Mouse (Mus musculus): Measurements from ENCODE around the gene Miga1.
A peak's percentile ranks its signal among the peaks of the same experiment; 100 is the strongest.
"Not testable (repeated sequence)": the region's sequence is repeated elsewhere in the genome, so short reads cannot be mapped to it uniquely, and the experiment has no call there.

The Miga1 gene

GRCm38 (mm10) chr3:152321765-152322547 lies 18.3 kb downstream of the Miga1 start:
- DNase-seq (ENCODE audit: low spot score in 2 of 2), result no peak

- no peak for DNase-seq (ENCODE audit: low spot score in 2 of 2)
These were observed 19.1 kb downstream of the Miga1 start for GRCm38 (mm10) chr3:152320972-152321645.

- not testable (repeated sequence) for DNase-seq (ENCODE audit: low spot score in 2 of 2)
These were observed 23.6 kb downstream of the Miga1 start for GRCm38 (mm10) chr3:152316447-152317173.

- DNase-seq (ENCODE audit: low spot score in 2 of 2), result peak; percentile 41 to 64
These were observed 24.6 kb downstream of the Miga1 start for GRCm38 (mm10) chr3:152315613-152316012.

DNA sequence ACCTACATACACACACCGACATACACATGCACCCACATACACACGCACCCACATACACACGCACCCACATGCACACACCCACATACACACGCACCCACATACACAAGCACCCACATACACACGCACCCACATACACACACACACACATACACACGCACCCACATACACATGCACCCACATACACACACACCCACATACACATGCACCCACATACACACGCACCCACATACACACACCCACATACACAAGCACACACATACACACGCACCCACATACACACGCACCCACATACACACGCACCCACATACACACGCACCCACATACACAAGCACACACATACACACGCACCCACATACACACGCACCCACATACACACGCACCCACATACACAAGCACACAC lies 25.5 kb downstream of the Miga1 start:
- not testable (repeated sequence) for DNase-seq (ENCODE audit: low spot score in 2 of 2)

GRCm38 (mm10) chr3:152309250-152309645 lies 31.0 kb downstream of the Miga1 start:
- no peak for DNase-seq (ENCODE audit: low spot score in 2 of 2)

DNA sequence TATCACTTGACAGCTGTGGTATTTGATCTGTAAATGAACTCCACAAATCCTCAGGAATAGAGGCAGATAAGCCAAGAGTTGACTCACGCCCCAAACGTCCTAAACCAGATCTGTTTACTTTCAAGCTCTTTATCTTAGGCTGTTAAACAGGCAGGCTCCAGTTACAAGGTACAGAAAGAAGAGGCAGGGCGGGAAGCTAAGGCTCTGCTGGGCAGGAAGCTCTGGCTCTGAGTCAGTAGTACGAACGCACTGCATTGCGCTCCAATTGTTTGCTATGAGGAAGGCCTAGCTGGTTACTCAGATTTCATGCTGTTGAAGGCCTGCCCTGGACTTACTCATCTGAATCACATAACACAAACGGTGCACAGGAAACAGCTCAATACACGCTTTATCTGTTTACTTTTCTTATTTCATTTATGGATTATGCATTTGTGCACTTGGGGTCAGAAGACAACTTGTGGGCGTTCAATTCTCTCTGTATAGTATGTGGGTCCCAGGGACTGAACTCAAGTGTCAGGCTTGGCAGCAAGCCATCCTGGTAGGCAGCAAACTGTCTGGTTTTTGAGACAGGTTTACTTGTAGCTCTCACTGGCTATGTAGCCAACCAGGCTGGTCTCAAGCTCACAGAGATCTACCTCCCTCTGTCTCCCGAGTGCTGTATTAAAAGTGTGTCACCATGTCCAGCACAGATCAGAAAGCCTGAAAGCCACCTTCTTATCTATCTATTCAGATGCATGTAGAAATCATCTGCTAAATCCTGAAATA lies 31.5 kb downstream of the Miga1 start:
- DNase-seq (ENCODE audit: low spot score in 2 of 2), result no peak

- no peak for DNase-seq (ENCODE audit: low spot score in 2 of 2)
These were observed 34.2 kb downstream of the Miga1 start for GRCm38 (mm10) chr3:152305971-152306370.

DNA sequence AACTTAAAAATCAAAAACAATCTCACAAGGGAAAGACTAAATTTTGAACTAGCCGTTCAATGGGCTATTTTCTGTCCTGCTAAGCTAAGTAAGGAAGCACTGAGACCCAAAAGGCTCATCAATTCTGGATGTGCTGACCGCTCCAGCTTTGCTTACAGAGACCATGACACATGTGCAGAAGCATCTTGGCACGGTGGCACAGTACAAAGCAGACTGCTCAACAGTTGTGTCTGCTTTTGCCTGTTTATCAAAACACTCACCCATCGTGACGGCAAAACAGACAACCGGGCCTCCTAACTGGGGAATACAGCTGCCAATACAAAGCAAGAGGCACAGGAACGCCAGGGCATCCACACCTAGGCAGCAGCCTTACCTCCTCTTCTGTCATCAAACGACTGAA lies 35.1 kb downstream of the Miga1 start:
- no peak for DNase-seq (ENCODE audit: low spot score in 2 of 2)

DNA sequence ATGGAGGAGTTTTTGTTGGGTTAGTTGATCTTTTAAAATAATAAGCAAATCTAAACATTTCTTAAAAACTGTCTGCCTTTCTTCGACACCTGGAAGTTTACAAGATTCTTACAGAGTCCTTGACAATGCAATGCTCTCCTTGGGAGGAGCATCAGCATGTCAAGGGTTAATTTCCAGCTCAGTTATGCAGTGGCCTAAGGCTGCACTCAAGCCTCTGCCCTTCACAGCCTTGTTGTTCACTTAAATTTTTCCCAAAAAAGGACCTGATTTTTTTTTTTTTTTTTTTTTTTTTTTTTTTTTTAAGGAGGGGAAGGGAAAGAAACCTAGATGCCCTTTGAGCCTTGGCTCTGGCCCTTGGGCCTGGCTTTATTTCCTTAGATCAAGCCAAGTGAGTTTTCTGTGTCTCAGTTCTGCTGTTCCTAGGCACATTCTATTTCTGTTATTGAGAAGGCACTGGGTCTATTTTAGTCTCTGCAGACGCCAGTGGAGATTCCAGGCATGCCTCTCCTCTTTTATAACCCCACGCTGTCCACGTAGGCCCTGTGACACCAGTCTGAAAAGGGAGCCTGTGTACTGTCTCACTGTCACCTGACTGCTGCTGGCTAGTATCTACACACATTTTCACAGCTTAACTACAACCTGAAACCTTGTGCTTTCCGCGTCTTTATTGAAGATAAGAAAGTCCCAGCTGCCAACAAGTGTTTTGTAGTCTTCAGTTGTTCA lies 36.0 kb downstream of the Miga1 start:
- peak; percentile 21 to 37 for DNase-seq (ENCODE audit: low spot score in 2 of 2)

DNA sequence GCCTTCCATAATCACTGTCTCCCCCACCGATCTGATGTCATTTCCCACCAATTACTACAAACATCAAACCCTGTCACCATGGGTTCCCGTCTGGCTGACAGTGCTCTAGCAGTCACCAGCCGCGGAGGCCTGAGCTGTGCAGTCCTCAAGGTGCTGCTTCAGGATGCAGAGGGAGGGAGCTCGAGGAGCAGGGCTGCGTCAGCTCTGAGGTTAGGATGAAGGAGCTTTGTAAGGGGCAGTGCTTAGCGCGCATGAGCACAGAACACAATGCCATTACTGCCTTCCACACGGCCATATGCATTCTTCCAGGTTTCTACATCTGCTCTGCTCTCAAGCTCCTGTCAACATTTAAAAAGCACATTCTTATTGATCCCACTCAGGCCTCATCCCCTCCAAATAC lies 37.2 kb downstream of the Miga1 start:
- no peak for DNase-seq (ENCODE audit: low spot score in 2 of 2)

DNA sequence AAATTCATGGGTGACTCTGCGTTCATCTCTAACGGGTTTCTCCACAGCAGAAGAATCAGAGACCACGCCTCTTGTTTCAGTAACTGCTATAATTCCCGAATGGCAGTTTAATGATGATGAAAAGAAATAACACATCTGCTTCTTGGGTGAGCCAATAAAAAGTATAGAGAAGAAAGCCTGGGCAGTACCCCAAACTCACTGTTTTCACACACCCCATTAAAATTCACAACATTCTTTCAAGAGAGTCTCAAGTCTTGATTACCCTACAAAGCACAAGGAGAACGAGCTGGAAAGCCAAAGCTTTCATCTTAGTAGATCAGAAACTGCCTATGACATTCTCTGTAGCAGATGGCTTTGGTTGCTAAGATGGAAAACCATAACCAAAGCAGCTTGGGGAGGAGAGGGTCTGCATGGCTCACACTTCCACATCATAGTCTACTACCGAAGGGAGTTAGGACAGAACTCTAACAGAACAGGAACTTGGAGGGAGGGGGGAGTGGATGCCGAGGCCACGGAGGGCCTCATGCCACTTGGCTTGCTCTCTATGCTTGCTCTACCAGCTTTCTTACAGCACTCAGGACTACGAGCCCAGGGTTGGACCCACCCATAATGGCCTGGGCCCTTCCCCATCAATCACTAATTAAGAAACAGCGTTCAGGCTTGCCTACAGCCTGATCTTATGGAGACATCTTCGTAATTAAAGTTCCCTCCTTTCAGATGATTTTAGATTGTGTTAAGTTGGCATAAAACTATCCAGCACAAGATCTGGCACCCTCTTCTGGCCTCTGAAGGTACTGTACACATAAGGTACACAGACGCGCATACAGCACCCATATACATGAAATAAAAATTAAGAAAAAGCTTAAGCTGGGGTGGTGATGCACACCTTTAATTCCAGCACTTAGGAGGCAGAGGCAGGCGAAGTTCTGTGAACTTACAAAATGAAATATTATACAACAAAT lies 39.5 kb downstream of the Miga1 start:
- DNase-seq (ENCODE audit: low spot score in 2 of 2), result no peak

- DNase-seq (ENCODE audit: low spot score in 2 of 2), result no peak
These were observed 44.3 kb downstream of the Miga1 start for GRCm38 (mm10) chr3:152295896-152296295.

DNA sequence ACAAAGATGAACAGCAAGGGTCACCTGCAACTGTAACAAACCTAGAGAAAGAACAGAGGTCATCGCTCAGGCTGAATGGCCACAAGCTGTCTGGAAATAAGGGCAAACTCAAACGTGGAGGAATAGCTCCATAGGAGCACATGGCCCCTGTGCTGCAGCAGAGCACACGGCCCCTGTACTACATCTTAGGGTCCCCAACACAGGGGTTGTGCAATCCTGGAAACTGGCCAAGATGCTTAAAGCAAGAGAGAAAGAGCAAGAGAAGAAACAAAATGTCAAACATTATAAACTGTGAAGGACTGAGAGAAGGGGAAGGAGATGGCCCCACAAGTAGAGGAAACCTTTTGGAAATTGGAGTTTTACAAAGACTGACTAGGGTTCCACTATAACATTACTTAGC lies 45.8 kb downstream of the Miga1 start:
- DNase-seq (ENCODE audit: low spot score in 2 of 2), result no peak

DNA sequence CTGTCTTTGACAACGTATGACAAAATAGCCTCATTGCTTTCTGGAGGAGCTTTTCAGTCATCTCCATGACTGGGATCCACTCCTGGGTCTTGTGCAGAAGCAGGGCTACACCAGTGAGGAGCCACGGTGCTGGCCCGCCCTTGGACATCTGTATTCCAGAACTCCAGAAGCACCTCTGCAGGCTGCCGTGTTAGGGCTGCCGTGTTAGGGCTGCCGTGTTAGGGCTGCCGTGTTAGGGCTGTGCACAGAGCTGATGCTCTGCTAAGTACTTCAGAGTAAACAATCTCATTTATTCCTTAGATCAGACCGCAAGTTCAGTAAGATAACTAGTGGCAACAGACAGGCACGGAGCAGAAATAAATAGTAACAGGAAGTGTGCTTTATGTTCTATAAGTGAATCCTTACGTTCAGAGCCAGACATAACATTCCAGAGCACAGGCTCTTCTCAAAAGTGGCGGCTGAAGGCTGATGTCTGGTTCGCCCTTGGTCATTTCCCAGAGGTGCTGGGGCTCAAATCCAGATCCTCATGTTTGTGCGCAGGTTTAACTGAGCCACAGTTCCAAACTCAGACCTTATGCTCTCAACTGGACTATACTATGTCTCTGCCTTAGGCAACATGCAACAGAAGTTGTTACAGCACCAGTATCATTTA lies 46.6 kb downstream of the Miga1 start:
- DNase-seq (ENCODE audit: low spot score in 2 of 2), result no peak

DNA sequence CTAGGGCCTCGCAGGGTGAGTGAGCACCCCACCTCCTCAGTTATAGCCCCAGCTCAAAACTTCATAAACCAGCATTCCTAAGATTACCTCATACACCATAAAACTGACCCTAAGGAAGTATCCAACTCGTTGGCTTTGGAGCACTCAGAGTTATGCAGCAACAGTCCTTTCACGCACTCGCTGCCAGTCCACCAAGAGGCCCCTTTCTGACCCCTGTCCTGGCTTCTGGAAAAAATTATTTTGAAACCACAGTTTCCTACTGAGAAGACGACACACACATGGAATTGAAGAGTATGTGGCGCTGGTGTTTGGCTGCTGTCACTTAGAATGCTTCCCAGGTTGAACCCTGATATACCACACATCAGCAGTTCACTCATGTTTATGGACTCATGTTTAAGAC lies 48.3 kb downstream of the Miga1 start:
- DNase-seq (ENCODE audit: low spot score in 2 of 2), result no peak

GRCm38 (mm10) chr3:152290175-152290798 lies 49.9 kb downstream of the Miga1 start:
- DNase-seq (ENCODE audit: low spot score in 2 of 2), result no peak

DNA sequence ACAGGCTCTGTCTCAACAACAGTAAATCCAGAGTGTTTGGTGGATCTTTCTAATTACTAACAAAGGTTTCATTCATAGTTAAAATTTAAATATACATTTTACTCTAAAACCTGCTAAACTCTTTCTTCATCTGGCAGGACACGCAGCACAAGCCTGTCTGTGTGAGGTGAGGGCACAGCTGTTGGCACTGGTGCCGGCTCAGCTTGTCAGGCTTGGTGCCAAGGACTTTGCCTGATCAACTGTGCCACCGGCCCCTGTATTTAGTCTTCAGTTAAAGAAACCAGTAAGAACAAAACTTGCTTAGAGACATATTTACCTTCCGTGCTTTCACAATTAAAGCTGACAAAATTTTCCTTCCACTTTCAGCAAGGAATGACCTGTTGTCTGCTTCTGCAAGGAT lies 51.5 kb downstream of the Miga1 start:
- DNase-seq (ENCODE audit: low spot score in 2 of 2), result no peak

GRCm38 (mm10) chr3:152288276-152288675 lies 51.9 kb downstream of the Miga1 start:
- DNase-seq (ENCODE audit: low spot score in 2 of 2), result no peak
